Mouse (Mus musculus) cortical plate, adult 2 months (tissue): ENCODE measurements around the gene Capn5.

ENCODE experiments used
- CTCF ChIP-seq: fragments of 200-500 bp; IDR thresholded peaks from 2 replicates; pipeline ENCODE4 v1.5.1; 2011; ENCODE audit warnings: mild to moderate bottlenecking, control low read depth, low read length; ENCODE audit not compliant: insufficient read depth; ENCODE audit errors: extremely low read depth
- POLR2A ChIP-seq: fragments of 200-500 bp; IDR thresholded peaks from 2 replicates; pipeline ENCODE4 v1.6.1; 2011; ENCODE audit warnings: mild to moderate bottlenecking, low read length, control low read depth; ENCODE audit not compliant: insufficient read depth; ENCODE audit errors: extremely low read depth

- TF ChIP-seq CTCF = no peak
- TF ChIP-seq POLR2A = no peak
These were observed 93.4 kb downstream of the Capn5 start for GRCm38 (mm10) chr7:98084541-98085293.
